Mouse (Mus musculus) C2C12 (cell line): ENCODE data around the gene Ahdc1.

ENCODE experiments used
- CEBPB ChIP-seq: IDR thresholded peaks from one replicate; pipeline ENCODE4 v1.6.1; 2011; ENCODE audit warnings: low read depth, mild to moderate bottlenecking, control low read depth, moderate library complexity
- CTCF ChIP-seq: IDR thresholded peaks from one replicate; pipeline ENCODE4 v1.5.1; 2011; ENCODE audit not compliant: control insufficient read depth, insufficient read depth, insufficient read length
- FOSL1 ChIP-seq: IDR thresholded peaks from one replicate; pipeline ENCODE4 v1.8.0; 2011; ENCODE audit warnings: mild to moderate bottlenecking, low read length; ENCODE audit not compliant: poor library complexity, insufficient read depth, severe bottlenecking
- MAX ChIP-seq: IDR thresholded peaks from one replicate; pipeline ENCODE4 v1.6.1; 2011; ENCODE audit warnings: mild to moderate bottlenecking, control low read depth
- MYOD1 ChIP-seq: IDR thresholded peaks from one replicate; pipeline ENCODE4 v1.6.1; 2011; ENCODE audit warnings: low read depth; ENCODE audit not compliant: control insufficient read depth, insufficient read length
- MYOG ChIP-seq: IDR thresholded peaks from one replicate; pipeline ENCODE4 v1.6.1; 2011; ENCODE audit not compliant: control insufficient read depth, insufficient read length; ENCODE audit errors: extremely low read depth
- USF1 ChIP-seq: IDR thresholded peaks from one replicate; pipeline ENCODE4 v1.6.1; 2011; ENCODE audit warnings: low read depth, mild to moderate bottlenecking, control low read depth, moderate library complexity

- TF ChIP-seq CTCF (peak; percentile 40), USF1 (no peak), MYOD1 (no peak), MYOG (no peak), CEBPB (no peak), MAX (no peak), FOSL1 (no peak)
Measured at GRCm38 (mm10) chr4:133009131-133009530, 1.9 kb upstream of the Ahdc1 start.
